Mouse (Mus musculus): ENCODE results near the gene Prcp. TPM values are rescaled to one million over a fixed set of nuclear protein-coding genes. Genes with fewer than 3 reads are reported as not detected.

Gene Prcp
- polyA plus RNA-seq, 1 experiment from 2014 or later = 43.1 TPM

- Histone ChIP-seq H3K27ac (ENCODE audit: low read length) (no peak overlapping the region), H3K9me3 (ENCODE audit: control insufficient read depth, low read length) (no peaks in the 10 kb centered on the region), H3K4me1 (replicated peaks; ENCODE audit: control insufficient read depth, insufficient read depth, low read length) (no peaks in the 10 kb centered on the region), H3K27me3 (ENCODE audit: control insufficient read depth, insufficient read depth, low read depth, low read length) (no peaks in the 10 kb centered on the region), H3K4me3 (ENCODE audit: low read length) (no peak overlapping the region), H3K36me3 (ENCODE audit: control insufficient read depth, insufficient read depth, low read length) (peaks cover 3% of the 10 kb centered on the region), H3K9ac (ENCODE audit: low read length) (no peak overlapping the region), H3K4me2 (ENCODE audit: low read depth, low read length) (no peak overlapping the region)
- no peak for ATAC-seq (ENCODE audit: low read depth)
- WGBS = 25% methylated on average over 2 of the region's 2 CpGs
Observed at GRCm38 (mm10) chr7:92866526-92866925, 7.7 kb upstream of the Prcp start.

- H3K36me3 ChIP-seq (ENCODE audit: control insufficient read depth, insufficient read depth, low read length) = no peaks in the 10 kb centered on the region; the same call in 1 of the 2 replicates
- H3K4me1 ChIP-seq (replicated peaks; ENCODE audit: control insufficient read depth, insufficient read depth, low read length) = peaks cover 8% of the 10 kb centered on the region
- no peak overlapping the region for H3K9ac ChIP-seq (ENCODE audit: low read length)
- H3K4me2 ChIP-seq (ENCODE audit: low read depth, low read length) = no peak overlapping the region
- no peak overlapping the region for H3K4me3 ChIP-seq (ENCODE audit: low read length)
- WGBS = 69% methylated on average over 3 of the region's 3 CpGs
- no peak for ATAC-seq (ENCODE audit: low read depth)
- H3K27me3 ChIP-seq (ENCODE audit: control insufficient read depth, insufficient read depth, low read depth, low read length) = no peaks in the 10 kb centered on the region
- no peak overlapping the region for H3K27ac ChIP-seq (ENCODE audit: low read length)
- no peaks in the 10 kb centered on the region for H3K9me3 ChIP-seq (ENCODE audit: control insufficient read depth, low read length)
Observed at GRCm38 (mm10) chr7:92870161-92870560, 4.1 kb upstream of the Prcp start.

- Histone ChIP-seq H3K27me3 (ENCODE audit: control insufficient read depth, insufficient read depth, low read depth, low read length) (no peaks in the 10 kb centered on the region), H3K9ac (ENCODE audit: low read length) (no peak overlapping the region), H3K36me3 (ENCODE audit: control insufficient read depth, insufficient read depth, low read length) (no peaks in the 10 kb centered on the region), H3K27ac (ENCODE audit: low read length) (no peak overlapping the region), H3K4me2 (ENCODE audit: low read depth, low read length) (no peak overlapping the region), H3K9me3 (ENCODE audit: control insufficient read depth, low read length) (no peaks in the 10 kb centered on the region), H3K4me1 (replicated peaks; ENCODE audit: control insufficient read depth, insufficient read depth, low read length) (peaks cover 14% of the 10 kb centered on the region), H3K4me3 (ENCODE audit: low read length) (no peak overlapping the region)
- ATAC-seq (ENCODE audit: low read depth) = no peak
- 83% methylated on average over 4 of the region's 4 CpGs for WGBS
Observed at GRCm38 (mm10) chr7:92871596-92871995, 2.7 kb upstream of the Prcp start.

- Histone ChIP-seq H3K27me3 (ENCODE audit: control insufficient read depth, insufficient read depth, low read depth, low read length) (no peaks in the 10 kb centered on the region), H3K36me3 (ENCODE audit: control insufficient read depth, insufficient read depth, low read length) (no peaks in the 10 kb centered on the region), H3K4me2 (ENCODE audit: low read depth, low read length) (peak overlapping the region; percentile 70), H3K9me3 (ENCODE audit: control insufficient read depth, low read length) (no peaks in the 10 kb centered on the region), H3K4me1 (replicated peaks; ENCODE audit: control insufficient read depth, insufficient read depth, low read length) (peaks cover 15% of the 10 kb centered on the region), H3K9ac (ENCODE audit: low read length) (peak overlapping the region; percentile 83), H3K27ac (ENCODE audit: low read length) (peak overlapping the region; percentile 99), H3K4me3 (ENCODE audit: low read length) (peak overlapping the region; percentile 66)
- peak; percentile 91 for ATAC-seq (ENCODE audit: low read depth)
- WGBS = under 1% methylated on average over 27 of the region's 29 CpGs
Observed at GRCm38 (mm10) chr7:92874761-92875408, 615 bp downstream of the Prcp start.

- Histone ChIP-seq H3K9me3 (ENCODE audit: control insufficient read depth, low read length) (no peaks in the 10 kb centered on the region), H3K4me2 (ENCODE audit: low read depth, low read length) (peak overlapping the region; percentile 70), H3K27ac (ENCODE audit: low read length) (peak overlapping the region; percentile 54), H3K36me3 (ENCODE audit: control insufficient read depth, insufficient read depth, low read length) (no peaks in the 10 kb centered on the region), H3K4me1 (replicated peaks; ENCODE audit: control insufficient read depth, insufficient read depth, low read length) (peaks cover 15% of the 10 kb centered on the region), H3K27me3 (ENCODE audit: control insufficient read depth, insufficient read depth, low read depth, low read length) (no peaks in the 10 kb centered on the region), H3K9ac (ENCODE audit: low read length) (peak overlapping the region; percentile 83), H3K4me3 (ENCODE audit: low read length) (peak overlapping the region; percentile 66)
- WGBS = 24% methylated on average over 3 of the region's 3 CpGs
- ATAC-seq (ENCODE audit: low read depth) = no peak
Observed at GRCm38 (mm10) chr7:92876066-92876465, 1.8 kb downstream of the Prcp start.

- H3K27me3 ChIP-seq (ENCODE audit: control insufficient read depth, insufficient read depth, low read depth, low read length) = no peaks in the 10 kb centered on the region
- ATAC-seq (ENCODE audit: low read depth) = no peak
- H3K9ac ChIP-seq (ENCODE audit: low read length) = peak overlapping the region; percentile 51
- H3K4me1 ChIP-seq (replicated peaks; ENCODE audit: control insufficient read depth, insufficient read depth, low read length) = peaks cover 15% of the 10 kb centered on the region
- no peaks in the 10 kb centered on the region for H3K36me3 ChIP-seq (ENCODE audit: control insufficient read depth, insufficient read depth, low read length)
- 20% methylated on average over 7 of the region's 7 CpGs for WGBS
- H3K27ac ChIP-seq (ENCODE audit: low read length) = peak overlapping the region; percentile 76
- peak overlapping the region; percentile 66 for H3K4me3 ChIP-seq (ENCODE audit: low read length)
- H3K4me2 ChIP-seq (ENCODE audit: low read depth, low read length) = peak overlapping the region; percentile 70
- no peaks in the 10 kb centered on the region for H3K9me3 ChIP-seq (ENCODE audit: control insufficient read depth, low read length)
Observed at GRCm38 (mm10) chr7:92876538-92876937, 2.3 kb downstream of the Prcp start.

GRCm38 (mm10) chr7:92878575-92879285, 4.5 kb downstream of the Prcp start:
- Histone ChIP-seq H3K4me3 (ENCODE audit: low read length) (no peak overlapping the region), H3K36me3 (ENCODE audit: control insufficient read depth, insufficient read depth, low read length) (no peaks in the 10 kb centered on the region), H3K27ac (ENCODE audit: low read length) (no peak overlapping the region), H3K27me3 (ENCODE audit: control insufficient read depth, insufficient read depth, low read depth, low read length) (no peaks in the 10 kb centered on the region), H3K4me1 (replicated peaks; ENCODE audit: control insufficient read depth, insufficient read depth, low read length) (peaks cover 8% of the 10 kb centered on the region), H3K4me2 (ENCODE audit: low read depth, low read length) (peak overlapping the region; percentile 20), H3K9ac (ENCODE audit: low read length) (no peak overlapping the region), H3K9me3 (ENCODE audit: control insufficient read depth, low read length) (no peaks in the 10 kb centered on the region)
- WGBS = 70% methylated on average over 7 of the region's 7 CpGs
- no peak for ATAC-seq (ENCODE audit: low read depth)

GRCm38 (mm10) chr7:92883850-92884716, 9.8 kb downstream of the Prcp start:
- 82% methylated on average over 9 of the region's 9 CpGs for WGBS
- Histone ChIP-seq H3K4me2 (ENCODE audit: low read depth, low read length) (no peak overlapping the region), H3K9ac (ENCODE audit: low read length) (no peak overlapping the region), H3K27me3 (ENCODE audit: control insufficient read depth, insufficient read depth, low read depth, low read length) (no peaks in the 10 kb centered on the region), H3K36me3 (ENCODE audit: control insufficient read depth, insufficient read depth, low read length) (no peaks in the 10 kb centered on the region), H3K27ac (ENCODE audit: low read length) (peak overlapping the region; percentile 53; the same call in 1 of the 2 replicates), H3K4me1 (replicated peaks; ENCODE audit: control insufficient read depth, insufficient read depth, low read length) (0 out of 2 replicates have a peak, but pooled peaks cover 2% of the 10 kb centered on the region), H3K9me3 (ENCODE audit: control insufficient read depth, low read length) (no peaks in the 10 kb centered on the region), H3K4me3 (ENCODE audit: low read length) (no peak overlapping the region)
- peak; percentile 75 for ATAC-seq (ENCODE audit: low read depth)

Measured in lung, embryonic 16.5 days (tissue).